Mouse (Mus musculus) midbrain, embryonic 15.5 days (tissue): Measurements from ENCODE around the gene Ephx4. TPM values are rescaled to one million over a fixed set of nuclear protein-coding genes. Genes with fewer than 3 reads are reported as not detected.
"Not testable (repeated sequence)": the region's sequence is repeated elsewhere in the genome, so short reads cannot be mapped to it uniquely, and the experiment has no call there.

Experiments
- ATAC-seq: fragments of 200-750 bp; cut with Nextera tagmentation; replicated peaks from 2 replicates; pipeline ENCODE4 v1.8.0; 2017; ENCODE audit warnings: moderate TSS enrichment
- H3K27ac ChIP-seq: fragments of 300-500 bp; sonication (generic); 2 replicates; pipeline ENCODE4 v1.5.1; 2015; ENCODE audit warnings: mild to moderate bottlenecking, inconsistent platforms
- H3K27me3 ChIP-seq: fragments of 300-500 bp; sonication (generic); replicated peaks from 2 replicates; pipeline ENCODE4 v1.6.1; 2015; ENCODE audit warnings: inconsistent platforms
- H3K36me3 ChIP-seq: fragments of 300-500 bp; sonication (generic); replicated peaks from 2 replicates; pipeline ENCODE4 v1.6.1; 2015; ENCODE audit warnings: inconsistent platforms
- H3K4me1 ChIP-seq: fragments of 300-500 bp; sonication (generic); 2 replicates; pipeline ENCODE4 v1.6.1; 2015; ENCODE audit warnings: inconsistent platforms
- H3K4me2 ChIP-seq: fragments of 300-500 bp; sonication (generic); 2 replicates; pipeline ENCODE4 v1.6.1; 2015; ENCODE audit warnings: inconsistent platforms, mild to moderate bottlenecking, moderate library complexity
- H3K4me3 ChIP-seq: fragments of 300-500 bp; sonication (generic); 2 replicates; pipeline ENCODE4 v1.5.1; 2015; ENCODE audit warnings: mild to moderate bottlenecking, inconsistent platforms
- H3K9ac ChIP-seq: fragments of 300-500 bp; sonication (generic); 2 replicates; pipeline ENCODE4 v1.6.1; 2015; ENCODE audit warnings: mild to moderate bottlenecking, inconsistent platforms
- H3K9me3 ChIP-seq: fragments of 300-500 bp; sonication (generic); 2 replicates; pipeline ENCODE4 v1.6.1; 2016; ENCODE audit warnings: inconsistent platforms
- WGBS: fragments of 180-500 bp; shearing (Covaris S2); methylation state at CpG from one replicate; pipeline ENCODE4 v1.1.7; 2015; ENCODE audit warnings: mixed read lengths; 5-methylcytosine and 5-hydroxymethylcytosine counted together
- polyA plus RNA-seq: library from polyadenylated mRNA; unstranded; fragments of >200 nt; fragmentation: Nextera tagmentation; extraction: Ambion mirVana; gene quantifications from 2 replicates; pipeline ENCODE4 v1.2.1, GENCODE M21; 2015

Ephx4 gene
- polyA plus RNA-seq, result 1.6 and 2.2 TPM in 2 replicates

DNA sequence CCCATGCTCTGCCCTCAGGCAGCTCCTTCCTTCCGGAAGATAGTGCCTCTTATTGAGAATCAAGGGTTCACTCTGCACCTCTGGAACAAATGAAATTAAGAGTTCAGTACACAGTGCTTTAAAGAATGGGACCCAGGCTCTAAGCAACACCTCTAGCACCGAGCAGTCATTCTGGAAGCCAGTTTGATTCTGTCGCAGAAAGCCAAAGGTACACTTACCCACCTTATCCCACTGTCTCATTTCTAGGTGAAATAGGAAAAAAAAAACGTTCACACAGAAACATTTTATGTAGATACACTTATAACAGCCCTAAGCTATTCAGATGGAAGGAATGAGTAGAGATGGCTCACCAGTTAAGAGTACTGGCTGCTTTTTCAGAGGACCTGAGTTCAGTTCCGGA lies at the start of gene Ephx4:
Gene Ephx4, plus strand, starts transcription at position 301 of the 400 bp plus-strand sequence.
- Histone ChIP-seq H3K4me2 (peak within 1 kb of the TSS; percentile 93), H3K9ac (peak within 1 kb of the TSS; percentile 54), H3K36me3 (no peaks in the 10 kb centered on the region), H3K4me1 (peaks cover 10% of the 10 kb centered on the region; the same call in 1 of the 2 replicates), H3K27ac (no peak within 1 kb of the TSS), H3K27me3 (peaks cover 27% of the 10 kb centered on the region), H3K4me3 (peak within 1 kb of the TSS; percentile 61), H3K9me3 (no peaks in the 10 kb centered on the region)
- ATAC-seq, result no peak
- WGBS, result 23% methylated on average over 5 of the region's 5 CpGs

- H3K9ac ChIP-seq, result no peak overlapping the region
Observed at GRCm38 (mm10) chr5:107353981-107354380, 48.6 kb upstream of the Ephx4 start.

GRCm38 (mm10) chr5:107355801-107356200 lies 46.7 kb upstream of the Ephx4 start:
- no peak overlapping the region for H3K27ac ChIP-seq
- H3K4me1 ChIP-seq, result peaks cover 3% of the 10 kb centered on the region
- H3K9me3 ChIP-seq, result no peaks in the 10 kb centered on the region
- no peak overlapping the region for H3K4me3 ChIP-seq
- H3K27me3 ChIP-seq, result no peaks in the 10 kb centered on the region
- H3K9ac ChIP-seq, result no peak overlapping the region
- no peaks in the 10 kb centered on the region for H3K36me3 ChIP-seq
- no peak overlapping the region for H3K4me2 ChIP-seq
- WGBS, result 45% methylated on average over 1 of the region's 1 CpGs
- no peak for ATAC-seq

More at GRCm38 (mm10) chr5:107353981-107354380, 48.6 kb upstream of the Ephx4 start:
- no peaks in the 10 kb centered on the region for H3K4me1 ChIP-seq
- no peaks in the 10 kb centered on the region for H3K27me3 ChIP-seq
- 67% methylated on average over 3 of the region's 3 CpGs for WGBS
- no peak overlapping the region for H3K27ac ChIP-seq
- H3K36me3 ChIP-seq, result no peaks in the 10 kb centered on the region
- no peak for ATAC-seq
- no peaks in the 10 kb centered on the region for H3K9me3 ChIP-seq
- no peak overlapping the region for H3K4me3 ChIP-seq
- no peak overlapping the region for H3K4me2 ChIP-seq

DNA sequence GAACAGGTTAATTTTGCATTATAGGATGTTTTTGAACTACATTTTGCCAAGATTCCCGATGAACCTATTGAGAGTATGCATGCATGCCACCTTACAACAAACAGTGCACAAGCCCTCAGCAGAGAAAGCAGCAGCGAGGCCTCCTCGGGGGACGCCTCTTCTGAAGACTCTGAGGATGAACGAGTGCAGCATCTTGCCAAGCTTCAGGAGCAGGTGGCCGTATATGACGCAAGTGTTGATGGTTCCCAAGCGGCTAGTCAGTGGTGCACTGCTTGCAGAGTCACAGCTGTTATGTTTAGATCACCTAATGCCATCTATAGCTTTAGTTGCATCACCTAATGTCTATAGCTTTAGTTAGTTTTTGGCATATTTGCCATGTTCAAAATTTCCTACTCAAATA lies 44.8 kb upstream of the Ephx4 start:
- Histone ChIP-seq H3K4me2 (no peak overlapping the region), H3K36me3 (no peaks in the 10 kb centered on the region), H3K4me1 (peaks cover 3% of the 10 kb centered on the region), H3K9ac (no peak overlapping the region), H3K9me3 (no peaks in the 10 kb centered on the region), H3K4me3 (no peak overlapping the region), H3K27ac (no peak overlapping the region), H3K27me3 (no peaks in the 10 kb centered on the region)
- WGBS, result 92% methylated on average over 8 of the region's 8 CpGs
- ATAC-seq, result no peak

GRCm38 (mm10) chr5:107359395-107360053 lies 43.0 kb upstream of the Ephx4 start:
- peaks cover 3% of the 10 kb centered on the region for H3K4me1 ChIP-seq
- no peaks in the 10 kb centered on the region for H3K27me3 ChIP-seq
- peak; percentile 96 for ATAC-seq
- peak overlapping the region; percentile 80 for H3K27ac ChIP-seq
- no peaks in the 10 kb centered on the region for H3K9me3 ChIP-seq
- no peaks in the 10 kb centered on the region for H3K36me3 ChIP-seq
- peak overlapping the region; percentile 59 for H3K4me3 ChIP-seq
- H3K4me2 ChIP-seq, result peak overlapping the region; percentile 55
- under 1% methylated on average over 33 of the region's 40 CpGs for WGBS
- H3K9ac ChIP-seq, result peak overlapping the region; percentile 57

- peak overlapping the region; percentile 80 for H3K27ac ChIP-seq
- H3K4me2 ChIP-seq, result peak overlapping the region; percentile 55
- no peaks in the 10 kb centered on the region for H3K27me3 ChIP-seq
- peak overlapping the region; percentile 59 for H3K4me3 ChIP-seq
- no peaks in the 10 kb centered on the region for H3K9me3 ChIP-seq
- WGBS, result 12% methylated on average over 9 of the region's 9 CpGs
- peaks cover 3% of the 10 kb centered on the region for H3K4me1 ChIP-seq
- no peaks in the 10 kb centered on the region for H3K36me3 ChIP-seq
- H3K9ac ChIP-seq, result peak overlapping the region; percentile 57
- no peak; the same call in 1 of the 2 replicates for ATAC-seq
Observed at GRCm38 (mm10) chr5:107360054-107360730, 42.3 kb upstream of the Ephx4 start.

DNA sequence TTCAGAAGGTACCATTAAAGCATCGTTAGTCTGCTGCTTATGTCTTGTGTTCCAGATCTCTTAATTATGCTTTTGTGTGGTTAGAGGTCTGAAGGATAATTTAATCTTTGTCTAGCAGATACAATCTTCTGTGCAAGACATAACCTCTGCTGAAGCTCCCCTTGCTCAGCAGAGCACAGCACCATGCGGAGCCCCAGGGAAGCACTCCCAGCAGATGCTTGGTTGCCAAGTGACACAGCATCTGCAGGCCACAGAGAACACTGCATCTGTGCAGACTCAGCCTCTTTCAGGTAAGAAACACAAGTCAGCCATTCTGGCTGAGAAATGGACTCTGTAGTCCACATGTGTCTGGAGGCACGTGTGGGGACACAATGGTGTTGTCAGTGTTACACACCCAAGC lies 32.5 kb upstream of the Ephx4 start:
- H3K27ac ChIP-seq, result no peak overlapping the region
- no peak for ATAC-seq
- no peaks in the 10 kb centered on the region for H3K9me3 ChIP-seq
- 57% methylated on average over 3 of the region's 3 CpGs for WGBS
- H3K36me3 ChIP-seq, result no peaks in the 10 kb centered on the region; the same call in 1 of the 2 replicates
- H3K4me1 ChIP-seq, result no peaks in the 10 kb centered on the region
- no peaks in the 10 kb centered on the region for H3K27me3 ChIP-seq
- no peak overlapping the region for H3K4me3 ChIP-seq
- no peak overlapping the region for H3K9ac ChIP-seq
- no peak overlapping the region for H3K4me2 ChIP-seq

DNA sequence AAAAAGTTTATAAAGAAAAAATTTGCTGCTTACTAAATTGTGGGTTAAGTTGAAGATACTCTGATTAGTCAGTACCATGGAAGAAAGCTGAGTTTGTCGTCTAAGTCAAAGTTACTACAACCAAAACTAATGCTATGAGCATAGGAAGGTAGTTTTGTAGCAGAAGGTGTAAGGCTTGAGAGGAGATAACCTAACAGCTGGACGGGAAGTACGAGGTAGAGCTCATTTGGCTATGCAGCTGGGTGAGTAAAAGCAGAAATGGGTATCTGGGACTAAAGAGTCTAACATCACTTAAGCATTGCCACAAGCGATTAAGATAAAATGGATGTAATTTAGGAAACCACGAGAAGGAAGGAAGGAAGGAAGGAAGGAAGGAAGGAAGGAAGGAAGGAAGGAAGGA lies 31.2 kb upstream of the Ephx4 start:
- Histone ChIP-seq H3K4me2 (no peak overlapping the region), H3K4me1 (no peaks in the 10 kb centered on the region), H3K36me3 (no peaks in the 10 kb centered on the region; the same call in 1 of the 2 replicates), H3K9me3 (no peaks in the 10 kb centered on the region), H3K9ac (no peak overlapping the region), H3K4me3 (no peak overlapping the region), H3K27me3 (no peaks in the 10 kb centered on the region), H3K27ac (no peak overlapping the region)
- WGBS, result 88% methylated on average over 5 of the region's 5 CpGs
- ATAC-seq, result no peak

- no peak overlapping the region for H3K4me2 ChIP-seq
- no peak for ATAC-seq
- 86% methylated on average over 4 of the region's 4 CpGs for WGBS
- no peaks in the 10 kb centered on the region for H3K27me3 ChIP-seq
- H3K4me3 ChIP-seq, result no peak overlapping the region
- no peak overlapping the region for H3K27ac ChIP-seq
- no peaks in the 10 kb centered on the region; the same call in 1 of the 2 replicates for H3K36me3 ChIP-seq
- H3K9me3 ChIP-seq, result no peaks in the 10 kb centered on the region
- H3K4me1 ChIP-seq, result no peaks in the 10 kb centered on the region
- H3K9ac ChIP-seq, result no peak overlapping the region
Observed at GRCm38 (mm10) chr5:107373256-107373655, 29.3 kb upstream of the Ephx4 start.

- not testable (repeated sequence) for H3K9ac ChIP-seq, H3K36me3 ChIP-seq, H3K27me3 ChIP-seq, ATAC-seq, H3K4me1 ChIP-seq, H3K9me3 ChIP-seq, H3K27ac ChIP-seq, H3K4me3 ChIP-seq, H3K4me2 ChIP-seq
Observed at GRCm38 (mm10) chr5:107386448-107386847, 16.1 kb upstream of the Ephx4 start.

DNA sequence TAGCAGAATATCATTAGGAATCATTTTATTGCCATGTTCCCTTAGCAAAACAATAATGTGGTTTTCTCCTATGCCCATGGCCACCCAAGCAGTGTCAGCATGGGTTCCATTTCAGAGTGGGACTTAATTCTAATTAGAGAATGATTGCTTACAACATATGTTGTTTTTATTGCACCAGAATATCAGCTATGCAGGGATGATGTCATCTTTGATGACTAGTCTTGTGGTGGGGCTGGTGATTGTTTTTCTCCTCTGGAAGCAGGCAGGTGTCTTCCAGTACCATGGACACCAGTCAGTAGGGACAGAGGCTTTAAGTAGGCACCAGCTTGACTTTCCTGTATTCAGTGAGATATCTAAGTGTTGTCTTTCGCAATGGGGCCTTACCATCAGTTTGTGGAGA lies 14.7 kb upstream of the Ephx4 start:
- H3K4me1 ChIP-seq, result no peaks in the 10 kb centered on the region
- WGBS, result 89% methylated on average over 1 of the region's 1 CpGs
- H3K9ac ChIP-seq, result no peak overlapping the region
- no peak overlapping the region for H3K4me3 ChIP-seq
- H3K27me3 ChIP-seq, result no peaks in the 10 kb centered on the region
- 0 out of 2 replicates have a peak, but pooled peaks cover 3% of the 10 kb centered on the region for H3K36me3 ChIP-seq
- ATAC-seq, result no peak
- H3K9me3 ChIP-seq, result no peaks in the 10 kb centered on the region
- H3K4me2 ChIP-seq, result no peak overlapping the region
- H3K27ac ChIP-seq, result no peak overlapping the region

DNA sequence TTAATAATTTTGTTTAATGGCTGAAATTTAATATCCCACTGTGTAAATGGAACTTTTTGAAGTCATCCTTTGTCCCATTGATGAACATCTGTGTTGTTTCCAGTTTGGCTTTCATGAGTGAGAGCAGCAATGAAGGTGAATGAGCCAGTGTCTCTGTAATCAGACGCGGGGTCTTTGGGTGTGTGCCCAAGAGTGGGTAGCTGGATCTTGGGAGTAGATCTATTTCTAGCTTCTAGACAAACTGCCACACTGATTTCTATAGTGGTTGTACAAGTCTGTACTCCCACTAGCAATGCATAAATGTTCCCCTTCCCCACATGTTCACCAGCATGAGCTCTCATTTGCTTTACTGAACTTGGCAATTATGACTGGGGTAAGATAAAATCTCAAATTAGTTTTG lies 13.2 kb upstream of the Ephx4 start:
- ATAC-seq, result no peak
- Histone ChIP-seq H3K27ac (no peak overlapping the region), H3K36me3 (0 out of 2 replicates have a peak, but pooled peaks cover 3% of the 10 kb centered on the region), H3K4me3 (no peak overlapping the region), H3K9ac (no peak overlapping the region), H3K4me2 (no peak overlapping the region), H3K9me3 (no peaks in the 10 kb centered on the region), H3K4me1 (no peaks in the 10 kb centered on the region), H3K27me3 (no peaks in the 10 kb centered on the region)
- 91% methylated on average over 2 of the region's 2 CpGs for WGBS

DNA sequence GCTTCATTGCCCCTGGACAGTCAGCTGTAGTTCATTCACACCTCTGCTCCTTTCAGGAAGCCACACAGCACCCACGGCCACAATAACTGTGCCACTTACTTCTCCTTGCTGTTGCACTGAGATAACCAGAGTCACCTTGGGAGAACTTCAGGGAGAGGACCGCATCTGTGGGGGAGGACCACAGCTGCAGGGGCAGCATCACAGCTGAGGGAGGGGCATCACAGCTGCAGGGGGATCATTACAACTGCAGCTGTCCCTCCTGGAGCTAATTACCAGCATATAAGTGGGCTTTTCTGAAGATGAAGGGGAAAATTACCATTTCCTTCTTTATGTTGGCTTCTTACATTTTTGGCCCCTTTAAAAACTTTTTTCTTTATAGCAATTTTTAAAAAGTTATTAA lies 8.1 kb upstream of the Ephx4 start:
- H3K36me3 ChIP-seq, result 0 out of 2 replicates have a peak, but pooled peaks cover 3% of the 10 kb centered on the region
- H3K27me3 ChIP-seq, result no peaks in the 10 kb centered on the region
- no peak overlapping the region for H3K27ac ChIP-seq
- ATAC-seq, result no peak
- H3K9me3 ChIP-seq, result no peaks in the 10 kb centered on the region
- no peaks in the 10 kb centered on the region for H3K4me1 ChIP-seq
- H3K4me3 ChIP-seq, result no peak overlapping the region
- 72% methylated on average over 2 of the region's 2 CpGs for WGBS
- no peak overlapping the region for H3K9ac ChIP-seq
- no peak overlapping the region for H3K4me2 ChIP-seq
